Mouse (Mus musculus): ENCODE measurements around the gene Camk2g.

Camk2g gene

DNA sequence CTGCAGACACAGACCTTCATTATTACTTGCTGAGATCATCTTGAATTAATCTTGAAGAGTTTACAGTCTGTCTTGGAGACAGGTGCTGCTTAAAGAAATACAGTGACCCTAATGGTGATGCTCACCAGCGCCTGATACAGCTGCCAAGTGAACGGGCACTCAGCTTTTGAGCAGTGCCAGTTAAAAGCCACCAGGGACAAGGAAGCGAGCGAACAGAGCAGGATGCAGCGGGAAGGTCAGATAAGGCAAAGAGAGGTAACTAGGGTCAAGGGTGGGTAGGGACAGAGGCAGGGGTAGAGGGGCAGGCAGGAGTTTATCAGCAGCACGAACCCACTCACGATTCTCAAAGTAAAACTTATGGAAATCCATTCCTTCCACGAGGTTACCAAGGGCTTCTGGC, 55.4 kb downstream of the Camk2g start:
- 87% methylated on average over 8 of the region's 8 CpGs for WGBS

DNA sequence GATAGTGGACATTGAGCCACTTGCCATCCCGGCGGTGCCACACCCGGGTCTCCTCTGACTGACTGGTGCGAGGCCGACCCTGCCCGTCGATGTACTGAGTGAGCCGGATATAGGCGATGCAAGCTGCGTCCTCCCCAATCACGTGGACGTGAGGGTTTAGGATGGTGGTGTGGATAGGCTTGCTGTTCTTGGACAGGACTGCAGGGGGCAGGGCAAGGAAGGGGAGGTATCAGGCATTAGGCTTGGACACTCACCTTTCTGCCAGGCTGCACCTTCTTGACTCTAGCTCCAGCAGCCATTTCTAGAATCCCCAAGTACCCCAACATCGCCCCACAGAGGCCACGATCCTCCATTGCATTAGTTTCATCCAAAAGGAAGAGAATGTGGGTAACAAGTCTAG, 56.6 kb downstream of the Camk2g start:
- 22% methylated on average over 14 of the region's 14 CpGs for WGBS

- WGBS, result 75% methylated on average over 13 of the region's 13 CpGs
Measured at GRCm38 (mm10) chr14:20735892-20736390, 57.9 kb downstream of the Camk2g start.

GRCm38 (mm10) chr14:20735052-20735451, 58.8 kb downstream of the Camk2g start:
- 50% methylated on average over 2 of the region's 2 CpGs for WGBS

DNA sequence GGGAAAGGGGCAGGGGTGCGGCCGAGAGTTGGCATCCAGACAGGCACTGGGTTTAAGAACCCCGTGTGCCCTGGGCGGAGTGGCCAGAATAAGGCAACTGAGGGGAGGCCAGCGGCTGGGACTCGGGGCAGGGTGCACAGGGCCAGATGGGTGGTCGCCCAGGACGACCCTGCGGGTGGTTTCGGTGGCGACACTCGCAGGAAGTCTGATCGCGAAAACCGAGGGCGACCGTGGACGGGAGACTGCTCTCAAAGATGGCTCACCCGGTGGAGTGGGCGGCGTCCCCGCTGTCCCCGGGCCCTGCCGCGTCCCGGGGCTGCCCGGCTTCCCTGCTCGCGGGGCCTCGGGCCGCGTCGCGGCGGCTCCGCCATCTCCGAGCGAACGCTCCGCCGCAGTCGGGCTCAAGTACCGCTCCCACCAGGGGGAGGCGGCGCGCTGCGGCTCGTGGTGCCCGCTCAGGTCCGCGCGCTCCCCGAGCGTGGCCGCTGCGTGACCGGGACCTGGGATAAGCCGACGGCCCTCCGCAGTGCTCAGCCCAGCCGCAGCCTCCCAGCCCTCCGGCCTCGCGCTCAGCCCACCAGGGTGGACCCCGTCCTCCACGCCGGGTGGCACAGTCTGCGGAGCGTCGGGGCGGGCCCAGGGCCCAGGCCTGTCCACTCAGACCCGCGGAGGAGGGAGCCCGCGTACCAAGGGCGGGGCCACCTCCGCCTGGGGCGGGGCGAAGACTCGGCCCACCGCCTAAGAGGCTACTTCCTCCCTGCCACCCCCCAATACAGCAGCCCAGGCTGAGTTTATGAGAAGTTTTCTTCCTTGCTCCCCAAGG, 59.7 kb downstream of the Camk2g start, which contains the start of gene Ndst2:
Gene Ndst2 (minus strand): TSS at position 611 of the 823 bp plus-strand sequence.
- under 1% methylated on average over 80 of the region's 81 CpGs for WGBS

- WGBS, result 48% methylated on average over 12 of the region's 12 CpGs
Measured at GRCm38 (mm10) chr14:20733041-20733951, 60.6 kb downstream of the Camk2g start.

- 80% methylated on average over 9 of the region's 9 CpGs for WGBS
Measured at GRCm38 (mm10) chr14:20730853-20731602, 62.9 kb downstream of the Camk2g start.

- WGBS, result 91% methylated on average over 9 of the region's 9 CpGs
Measured at GRCm38 (mm10) chr14:20729871-20730270, 64.0 kb downstream of the Camk2g start.

DNA sequence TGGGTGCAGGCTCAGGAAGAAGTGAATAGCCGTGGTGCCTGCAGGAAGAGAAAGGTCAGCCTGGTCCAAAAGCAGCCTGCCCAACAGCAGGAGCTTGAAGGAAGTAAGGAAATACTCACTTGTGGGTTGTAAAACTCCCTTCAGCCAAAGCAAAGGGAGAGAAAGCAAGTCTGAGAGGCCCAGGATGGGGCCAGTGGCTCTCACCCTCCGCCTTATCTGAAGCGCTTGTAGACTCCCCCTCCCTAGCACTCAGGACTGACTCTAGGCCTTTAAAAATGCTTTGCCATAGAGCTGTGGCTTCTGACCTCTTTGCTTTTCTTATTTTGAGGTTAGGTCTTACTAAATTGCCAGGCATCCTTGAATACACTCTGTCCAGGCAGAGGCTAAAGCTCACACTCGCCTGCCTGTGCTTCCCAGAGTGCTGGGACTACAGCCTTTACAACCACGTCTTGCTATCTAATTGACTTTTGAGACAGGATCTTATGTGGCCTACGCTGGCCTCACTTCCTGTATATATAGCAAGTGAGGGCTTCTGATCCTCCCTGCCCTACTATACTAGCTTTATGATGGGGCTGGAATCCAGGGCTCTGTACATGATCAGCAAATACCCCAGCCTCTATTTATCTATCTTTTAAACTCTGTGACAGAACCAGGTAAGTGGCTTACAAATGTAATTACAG, 68.1 kb downstream of the Camk2g start:
- WGBS, result 81% methylated on average over 6 of the region's 6 CpGs

DNA sequence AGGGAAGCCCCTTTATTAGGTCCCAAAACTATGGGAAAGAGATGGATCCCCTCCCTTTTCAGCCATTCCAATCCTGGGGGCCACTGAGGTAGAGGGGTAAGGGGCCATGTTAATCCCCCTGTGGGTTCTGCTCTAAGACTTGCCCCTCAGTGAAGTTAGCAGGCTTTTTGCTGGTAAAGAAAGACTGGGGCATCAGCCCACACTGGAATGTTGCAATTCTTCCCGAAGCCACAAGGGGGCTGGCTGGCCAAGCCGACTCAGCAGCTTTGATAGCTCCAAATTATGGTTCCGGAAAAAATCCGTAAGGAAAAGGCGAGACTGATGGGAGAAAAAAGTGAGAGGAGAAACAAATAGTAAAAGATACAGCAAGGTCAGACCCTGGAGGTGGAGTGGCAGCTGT, 69.8 kb downstream of the Camk2g start:
- 4% methylated on average over 5 of the region's 5 CpGs for WGBS

DNA sequence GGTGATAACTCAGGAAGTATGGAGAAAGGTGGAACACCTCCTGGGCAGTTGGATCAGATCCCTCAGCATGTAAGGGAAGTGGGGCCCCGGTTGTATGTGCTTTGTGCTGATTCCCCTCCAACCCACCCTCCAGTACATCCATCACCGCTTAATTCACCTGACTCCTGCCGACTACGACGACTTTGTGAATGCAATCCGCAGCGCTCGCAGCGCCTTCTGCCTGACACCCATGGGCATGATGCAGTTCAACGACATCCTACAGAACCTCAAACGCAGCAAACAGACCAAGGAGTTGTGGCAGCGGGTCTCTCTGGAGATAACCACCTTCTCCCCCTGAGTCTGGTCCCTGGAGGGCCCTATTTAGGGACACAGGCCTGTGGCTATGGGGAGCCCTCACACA, 70.9 kb downstream of the Camk2g start:
- WGBS, result 80% methylated on average over 12 of the region's 12 CpGs

GRCm38 (mm10) chr14:20721371-20721770, 72.5 kb downstream of the Camk2g start:
- 91% methylated on average over 4 of the region's 4 CpGs for WGBS

DNA sequence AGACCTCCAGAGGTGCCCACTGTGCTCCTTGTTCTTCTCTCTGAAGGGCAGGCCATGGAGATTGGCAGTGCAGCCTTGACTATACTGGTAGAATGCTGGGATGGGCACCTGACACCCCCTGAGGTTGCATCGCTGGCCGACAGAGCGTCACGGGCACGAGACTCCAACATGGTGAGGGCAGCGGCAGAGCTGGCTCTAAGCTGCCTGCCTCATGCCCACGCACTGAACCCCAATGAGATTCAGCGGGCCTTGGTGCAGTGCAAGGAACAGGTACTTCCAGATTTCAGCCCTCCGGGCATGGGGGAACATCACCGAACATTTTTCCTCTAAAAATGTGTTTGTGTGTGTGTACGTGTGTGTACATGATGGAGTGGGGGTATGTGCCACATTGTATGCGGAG, 74.1 kb downstream of the Camk2g start:
- 84% methylated on average over 12 of the region's 12 CpGs for WGBS

DNA sequence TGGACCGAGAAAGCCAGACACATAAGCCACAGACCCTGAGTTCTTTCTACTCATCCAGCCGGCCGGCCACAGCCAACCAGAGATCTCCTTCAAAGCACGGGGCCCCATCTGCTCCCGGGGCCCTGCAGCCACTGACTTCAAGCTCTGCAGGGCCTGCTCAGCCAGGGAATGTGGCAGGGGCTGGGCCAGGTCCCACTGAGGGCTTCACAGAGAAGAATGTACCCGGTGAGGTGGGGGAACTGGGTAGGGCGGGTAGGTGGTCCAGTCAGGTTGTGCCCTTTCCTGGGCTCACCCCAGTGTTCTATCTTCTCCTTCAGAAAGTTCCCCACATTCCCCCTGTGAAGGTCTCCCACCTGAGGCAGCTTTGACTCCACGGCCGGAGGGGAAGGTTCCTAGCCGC, 75.4 kb downstream of the Camk2g start:
- WGBS, result 90% methylated on average over 10 of the region's 10 CpGs

- 77% methylated on average over 11 of the region's 11 CpGs for WGBS
Measured at GRCm38 (mm10) chr14:20713832-20714231, 80.1 kb downstream of the Camk2g start.

DNA sequence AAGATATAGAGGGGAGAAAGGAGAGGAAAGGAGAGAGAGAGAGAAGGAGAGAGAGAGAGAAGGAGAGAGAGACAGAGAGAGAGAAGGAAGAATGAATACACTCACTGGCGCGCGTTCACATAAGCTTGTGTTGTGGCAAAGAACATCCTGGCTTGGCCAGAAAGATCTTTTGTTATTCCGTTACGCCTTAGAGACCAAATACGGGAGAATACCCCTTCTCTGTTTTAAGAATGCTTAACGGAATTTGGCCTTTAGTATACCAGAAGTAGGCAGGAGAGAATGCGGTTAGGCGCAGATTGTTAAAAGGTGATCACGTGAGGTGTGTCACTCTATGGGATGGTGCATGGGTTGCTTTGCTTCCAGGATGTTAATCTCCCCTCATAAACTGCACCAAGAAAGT, 85.6 kb downstream of the Camk2g start:
- 1% methylated on average over 10 of the region's 10 CpGs for WGBS

DNA sequence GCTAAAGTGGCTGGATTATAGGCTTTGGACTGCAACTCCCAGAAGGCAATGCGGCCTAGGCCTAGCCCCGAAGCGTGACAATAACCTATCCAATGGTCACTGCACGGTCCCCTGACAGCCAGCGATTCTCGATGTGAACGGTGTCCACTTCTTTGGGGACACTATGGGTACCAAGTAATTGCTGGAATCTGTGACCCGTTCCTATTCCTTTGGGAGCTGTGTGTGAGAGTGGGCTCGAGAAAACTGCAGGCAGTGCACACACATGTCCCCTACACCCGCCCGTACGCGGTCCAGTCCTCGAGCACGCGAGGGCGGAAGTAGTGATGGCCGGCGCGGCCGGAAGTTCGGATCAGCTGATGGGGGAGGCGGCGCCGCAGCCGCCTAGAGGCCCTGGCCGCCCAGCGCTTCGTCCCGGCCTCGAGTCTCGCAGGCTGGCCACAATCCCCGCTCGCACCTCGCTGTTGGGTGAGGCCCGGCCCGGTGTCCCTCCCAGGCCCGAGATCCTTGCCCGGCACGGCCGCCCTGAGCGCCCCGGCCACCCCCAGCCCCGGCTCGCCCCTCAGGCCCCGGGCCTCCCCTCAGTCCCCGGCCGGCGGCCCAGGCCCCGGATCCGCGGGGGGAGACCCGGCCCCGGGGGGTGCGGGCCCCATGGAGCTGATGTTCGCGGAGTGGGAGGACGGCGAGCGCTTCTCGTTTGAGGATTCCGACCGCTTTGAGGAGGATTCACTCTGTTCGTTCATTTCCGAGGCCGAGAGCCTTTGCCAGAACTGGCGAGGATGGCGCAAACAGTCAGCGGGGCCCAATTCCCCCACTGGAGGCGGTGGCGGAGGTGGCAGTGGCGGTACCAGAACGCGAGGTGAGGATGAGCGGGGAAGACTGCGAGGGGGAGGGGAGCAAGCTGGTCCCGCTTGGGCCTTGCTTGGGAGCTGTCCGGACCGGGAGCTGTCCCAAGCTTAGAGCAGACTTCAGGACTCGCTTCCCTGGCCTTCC, 86.4 kb downstream of the Camk2g start, which contains the start of gene Zswim8:
Gene Zswim8 (plus strand): TSS at position 352 of the 990 bp plus-strand sequence.
- under 1% methylated on average over 79 of the region's 80 CpGs for WGBS

GRCm38 (mm10) chr14:20703461-20703860, 90.4 kb downstream of the Camk2g start:
- WGBS, result 8% methylated on average over 8 of the region's 8 CpGs

- under 1% methylated on average over 61 of the region's 61 CpGs for WGBS
Measured at GRCm38 (mm10) chr14:20702741-20703381, 91.0 kb downstream of the Camk2g start, which contains the start of gene Chchd1. Gene Chchd1 (plus strand): TSS chr14:20703006.
